Mouse (Mus musculus) adrenal gland (tissue): ENCODE measurements around the gene Prdm2.

Experiments
- intact Hi-C: fragments of 180-260 bp; cut with DNase I; formaldehyde crosslinking; loops from one replicate; pipeline ENCODE4 v1.15.1; 2025

Prdm2 gene

DNA sequence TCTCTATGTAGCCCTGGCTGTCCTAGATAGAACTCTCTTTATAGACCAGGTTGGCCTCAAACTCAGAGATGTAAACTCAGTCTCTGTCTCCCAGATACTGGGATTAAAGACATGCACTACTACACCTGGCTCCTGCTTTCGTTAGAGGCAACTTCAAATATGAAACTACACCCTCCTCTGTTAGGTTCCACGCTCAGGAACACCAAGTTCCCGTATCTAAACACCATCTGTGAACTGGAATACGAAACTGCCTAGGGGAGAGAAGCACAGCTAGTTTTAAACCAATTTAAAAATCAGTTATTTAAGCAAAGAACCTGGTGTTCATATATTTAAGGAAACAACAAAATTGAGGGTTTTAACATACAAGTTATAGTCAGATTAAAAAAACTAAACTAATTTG lies 56.9 kb downstream of the Prdm2 start:
- intact Hi-C loops = no loop called here

DNA sequence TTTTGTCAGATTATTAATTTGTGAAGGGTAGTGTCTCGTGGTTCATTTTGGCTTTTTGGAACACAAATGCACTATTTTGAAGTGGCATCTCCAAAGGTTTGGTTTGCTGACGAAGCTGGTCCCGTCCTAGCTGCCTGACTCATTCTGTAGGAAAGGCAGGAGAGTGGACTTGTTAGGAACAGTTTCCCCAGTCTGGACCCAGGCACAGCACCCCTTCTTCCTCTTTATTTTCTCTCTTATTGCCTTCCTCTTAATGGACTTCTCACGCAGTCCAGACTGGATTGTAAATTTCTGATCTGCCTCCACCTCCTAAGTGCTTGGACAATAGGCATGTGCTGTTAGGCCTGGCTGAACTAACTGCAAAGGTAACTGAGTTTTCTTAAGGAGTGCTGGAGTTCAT lies 57.8 kb downstream of the Prdm2 start:
- intact Hi-C loops = no loop called here

- intact Hi-C loops = no loop called here
These were observed 58.2 kb downstream of the Prdm2 start for GRCm38 (mm10) chr4:143154571-143154970.

GRCm38 (mm10) chr4:143152634-143153033 lies 60.2 kb downstream of the Prdm2 start:
- intact Hi-C loops = no loop called here

GRCm38 (mm10) chr4:143151267-143151666 lies 61.5 kb downstream of the Prdm2 start:
- intact Hi-C loops = loop anchor here (2.0 kb wide), 1 partner anchor 38 kb away; no protein-coding TSS in a partner anchor

DNA sequence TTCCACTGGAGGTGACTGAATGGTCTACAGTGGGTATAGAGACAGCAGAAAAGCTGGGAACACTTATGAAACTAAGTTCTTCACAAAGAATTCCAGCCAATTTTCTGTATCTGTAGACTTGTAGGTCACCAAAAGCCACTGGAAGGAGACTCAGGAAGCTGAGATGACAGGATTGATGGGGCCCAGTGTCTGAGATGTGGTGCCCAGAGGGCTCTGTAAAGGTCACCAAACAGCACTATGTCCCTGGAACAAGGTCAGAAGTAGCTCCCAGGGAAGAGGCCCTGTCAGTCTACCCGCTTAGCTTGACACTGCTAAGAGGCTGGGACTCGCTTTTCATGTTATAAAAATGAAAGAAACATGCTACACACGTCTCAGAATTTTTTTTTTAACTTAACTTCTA lies 65.1 kb downstream of the Prdm2 start:
- intact Hi-C loops = no loop called here

- intact Hi-C loops = no loop called here
These were observed 69.2 kb downstream of the Prdm2 start for GRCm38 (mm10) chr4:143143615-143144014.

DNA sequence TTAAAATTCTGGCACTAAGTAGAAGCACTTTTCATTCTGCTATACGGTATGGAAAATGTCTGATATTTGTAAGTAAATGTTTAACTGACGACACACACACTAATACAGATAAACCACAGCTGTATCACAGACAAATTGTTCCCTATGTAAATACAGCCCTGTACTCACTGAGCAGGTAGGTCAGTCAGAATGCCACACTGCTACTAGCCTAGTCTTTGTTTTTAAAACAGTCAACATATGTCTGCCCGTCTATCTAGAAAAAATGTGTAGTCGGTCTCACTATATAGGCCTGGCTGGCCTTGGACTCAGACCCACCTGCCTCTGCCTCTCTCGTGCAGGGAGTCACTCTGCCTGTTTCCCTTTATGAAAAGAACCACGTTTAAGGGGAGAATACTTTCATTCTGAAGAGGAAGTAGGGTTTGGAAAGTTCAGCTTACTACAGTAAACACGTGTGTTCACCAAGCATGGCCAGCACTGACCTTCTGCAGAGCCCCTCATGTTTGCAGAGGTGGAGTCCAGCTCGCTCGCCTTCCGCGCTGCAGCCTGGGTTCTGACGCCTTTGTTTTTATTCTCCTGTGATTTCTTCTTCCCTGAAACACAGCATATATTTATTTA lies 71.0 kb downstream of the Prdm2 start:
- intact Hi-C loops = no loop called here

DNA sequence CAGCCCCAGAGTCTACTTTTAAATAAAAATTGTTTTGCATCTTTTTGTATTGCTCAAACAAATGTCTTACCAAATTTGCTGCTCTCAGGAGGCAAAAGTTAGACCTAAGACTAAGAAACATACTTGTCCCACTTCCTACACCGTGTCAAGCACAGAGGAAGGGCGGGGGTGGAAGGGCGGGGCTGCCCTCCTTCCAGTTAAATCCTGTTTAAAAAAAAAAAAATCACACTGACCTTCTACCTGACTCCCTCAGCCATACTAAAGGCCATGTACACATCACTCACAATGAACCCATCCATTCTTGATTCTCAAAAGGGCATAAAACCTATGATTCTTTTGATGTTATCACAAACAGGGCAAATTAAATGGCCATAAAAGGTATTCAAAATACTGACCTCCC lies 71.9 kb downstream of the Prdm2 start:
- intact Hi-C loops = no loop called here

DNA sequence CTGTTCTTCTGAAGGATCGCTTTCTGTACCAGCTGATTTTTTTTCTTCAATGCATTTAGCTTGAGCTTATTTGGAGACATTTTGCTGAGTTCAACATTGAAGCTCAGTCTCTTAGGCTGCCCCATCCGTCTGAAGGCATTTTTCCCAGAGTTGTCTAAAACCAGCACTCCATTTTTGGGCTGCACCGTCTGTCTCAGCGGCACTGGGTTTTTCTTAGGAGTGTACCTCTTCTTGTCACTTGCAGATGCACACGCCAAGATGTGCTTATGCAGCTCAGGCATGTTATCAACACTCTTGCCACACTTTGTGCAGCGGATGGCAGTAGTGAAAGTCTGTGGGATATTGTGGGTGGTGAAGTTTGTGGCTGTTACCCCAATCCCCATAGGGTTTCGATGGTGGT lies 80.4 kb downstream of the Prdm2 start:
- intact Hi-C loops = no loop called here

DNA sequence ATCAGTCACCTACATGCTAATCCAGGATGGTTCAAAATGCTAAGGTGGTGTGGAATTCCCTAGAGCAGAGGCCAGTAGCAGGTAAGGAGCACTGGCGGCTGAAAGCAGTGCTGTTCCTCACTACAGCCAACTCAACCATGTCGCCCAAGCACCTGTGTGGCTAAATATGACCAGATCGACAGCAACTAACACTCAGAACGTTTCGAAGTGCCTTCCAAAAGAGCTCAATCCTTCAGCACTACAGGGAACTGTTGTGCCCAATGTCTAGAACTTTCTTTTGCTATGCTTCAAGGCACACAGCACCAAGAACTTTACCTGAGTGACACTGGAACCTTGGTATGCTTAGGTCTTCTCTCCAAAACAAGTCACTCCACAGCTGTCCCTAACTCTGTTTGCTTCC lies 82.4 kb downstream of the Prdm2 start:
- intact Hi-C loops = no loop called here

GRCm38 (mm10) chr4:143129261-143129760 lies 83.5 kb downstream of the Prdm2 start:
- intact Hi-C loops = no loop called here

GRCm38 (mm10) chr4:143127171-143127570 lies 85.6 kb downstream of the Prdm2 start:
- intact Hi-C loops = no loop called here

DNA sequence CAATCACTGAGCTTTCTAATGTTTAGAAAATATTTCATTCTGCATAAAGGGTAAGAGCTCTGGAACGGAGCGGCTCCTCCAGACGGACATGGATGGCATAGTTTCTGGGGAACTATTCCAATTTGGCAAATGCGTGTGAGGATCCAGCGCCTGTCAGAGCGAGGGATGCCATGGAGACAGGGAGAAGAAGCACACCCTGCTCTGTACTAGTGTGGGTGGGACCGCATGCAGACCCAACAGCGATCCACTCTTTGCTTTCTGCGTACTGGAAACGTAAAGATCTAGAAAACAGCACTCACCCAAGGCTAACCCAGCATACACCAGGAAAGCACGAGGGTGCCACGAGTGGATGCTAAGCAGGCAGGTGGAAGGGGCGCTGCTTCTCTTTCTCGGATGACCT lies 86.3 kb downstream of the Prdm2 start:
- intact Hi-C loops = no loop called here

GRCm38 (mm10) chr4:143125290-143125689 lies 87.5 kb downstream of the Prdm2 start:
- intact Hi-C loops = no loop called here

- intact Hi-C loops = no loop called here
These were observed 89.8 kb downstream of the Prdm2 start for GRCm38 (mm10) chr4:143123043-143123442.

GRCm38 (mm10) chr4:143121174-143121573 lies 91.6 kb downstream of the Prdm2 start:
- intact Hi-C loops = no loop called here

- intact Hi-C loops = no loop called here
These were observed 92.8 kb downstream of the Prdm2 start for GRCm38 (mm10) chr4:143120008-143120407.

- intact Hi-C loops = loop anchor here (5.0 to 10.0 kb wide), 2 partner anchors 92 to 96 kb away; partner anchors contain the start of gene Prdm2
These were observed 94.0 kb downstream of the Prdm2 start for GRCm38 (mm10) chr4:143118843-143119242.

GRCm38 (mm10) chr4:143115851-143116250 lies 96.9 kb downstream of the Prdm2 start:
- intact Hi-C loops = loop anchor here (5.0 to 10.0 kb wide), 2 partner anchors 89 to 99 kb away; partner anchors contain the start of gene Prdm2

GRCm38 (mm10) chr4:143114232-143114979 lies 98.4 kb downstream of the Prdm2 start:
- intact Hi-C loops = loop anchor here (5.0 to 10.0 kb wide), 2 partner anchors 100 to 123 kb away; partner anchors contain the start of gene Prdm2

DNA sequence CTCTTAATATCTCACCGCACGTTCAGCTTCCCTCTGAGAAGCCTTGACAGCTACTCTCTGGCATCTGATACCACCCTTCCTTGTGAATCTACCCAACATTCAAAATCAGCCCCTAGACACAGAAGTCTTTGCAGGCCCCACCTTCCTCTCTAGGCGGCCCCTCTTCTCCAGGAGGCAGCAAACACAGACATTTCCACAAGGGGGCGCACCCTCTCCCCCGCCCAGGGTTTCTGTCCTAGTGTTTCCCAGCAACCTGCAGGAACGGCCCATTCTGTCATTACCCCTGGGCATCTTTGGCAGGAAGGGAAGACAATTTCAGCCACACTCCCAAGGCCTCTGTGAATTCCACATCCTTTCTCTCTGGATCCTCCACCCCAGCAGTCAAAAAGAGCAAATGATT lies 99.8 kb downstream of the Prdm2 start:
- intact Hi-C loops = loop anchor here (2.0 to 10.0 kb wide), 3 partner anchors 38 to 124 kb away; partner anchors contain the start of gene Prdm2
